ENCODE assay signal across 24 mouse cellular contexts in the genomic region with DNA sequence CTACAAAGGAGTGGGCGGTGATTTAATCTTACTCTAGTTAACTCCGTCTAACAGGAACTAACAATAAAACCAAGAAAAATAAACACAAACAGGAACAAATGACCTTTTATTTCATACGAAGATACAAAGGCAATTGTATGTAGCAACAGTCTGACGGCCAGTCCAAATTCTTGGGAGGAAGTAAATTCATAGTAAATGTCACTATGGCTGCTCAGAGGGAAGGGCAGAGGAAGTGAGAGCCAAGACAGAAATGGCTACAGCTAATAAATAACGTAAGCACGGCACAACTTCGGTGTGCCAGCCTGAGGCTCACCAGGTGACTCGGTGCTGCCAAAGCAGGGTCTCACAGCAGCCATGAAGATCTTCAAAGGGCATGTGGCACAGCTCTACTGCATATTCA. TPM values are rescaled to one million over a fixed set of nuclear protein-coding genes. Genes with fewer than 3 reads are reported as not detected.
DNase-seq lines count a peak whose midpoint lies in the region; ATAC-seq and TF ChIP-seq lines count a peak whose summit lies in the region.
"Had no signal": no experiment of that assay in that cellular context is flagged by ENCODE, and none has a peak within 500 bp of the region (broad histone marks: within the 10 kb centered on the region; RNA-seq: fewer than 3 reads in every experiment).

No protein-coding gene starts in this region.

- 41% methylated on average over 8 of the region's 8 CpGs for WGBS in kidney, embryonic 15.5 days
- WGBS in lung, postnatal 0 days, result 46% methylated on average over 8 of the region's 8 CpGs

- no peak for TF ChIP-seq CTCF in lung, postnatal 0 days (IDR thresholded peaks at IDR 0.05)

- peaks cover 4% of the 10 kb centered on the region for H3K4me1 ChIP-seq in kidney, embryonic 15.5 days
- no peaks in the 10 kb centered on the region for H3K4me1 ChIP-seq in lung, postnatal 0 days (ENCODE audit: insufficient read depth, low read depth, low read length)
- H3K4me1 ChIP-seq: forebrain, embryonic 13.5 days; hindbrain, embryonic 12.5 days had no signal

- no peak overlapping the region for H3K4me2 ChIP-seq in kidney, embryonic 15.5 days
- no peak overlapping the region for H3K4me2 ChIP-seq in lung, postnatal 0 days (replicated peaks; ENCODE audit: low read depth, low read length)
- H3K4me2 ChIP-seq: forebrain, embryonic 13.5 days; heart, embryonic 11.5 days; hindbrain, embryonic 12.5 days had no signal

- no peaks in the 10 kb centered on the region for H3K9me3 ChIP-seq in kidney, embryonic 15.5 days (replicated peaks)
- H3K9me3 ChIP-seq in lung, postnatal 0 days (ENCODE audit: low read length), result no peaks in the 10 kb centered on the region
- H3K9me3 ChIP-seq: forebrain, embryonic 10.5 days; forebrain, embryonic 13.5 days; G1E; hindbrain, embryonic 12.5 days had no signal

- H3K36me3 ChIP-seq in kidney, embryonic 15.5 days, result peaks cover 49% of the 10 kb centered on the region
- H3K36me3 ChIP-seq in lung, postnatal 0 days (ENCODE audit: insufficient read depth, low read length), result peaks cover 36% of the 10 kb centered on the region

- no peak for DNase-seq in kidney, postnatal 14 days
- peak; percentile 46 for DNase-seq in lung, postnatal 0 days (ENCODE audit: low spot score)
- DNase-seq in lung, postnatal 25 days (ENCODE audit: low spot score), result no peak
- no peak for DNase-seq in right cerebral cortex, adult 18-20 months
- DNase-seq: adrenal gland, postnatal 10 days; adrenal gland, postnatal 36 days; B cell, adult 2 months; cerebellum, adult 18-20 months; cerebellum, adult 9-10 months; cerebellum, postnatal 14 days; gastrocnemius, postnatal 10 days; gastrocnemius, postnatal 36 days; heart, adult 11 months had no signal

- no peak for ATAC-seq in kidney, embryonic 15.5 days (replicated peaks; ENCODE audit: low FRiP score)
- no peak for ATAC-seq in lung, postnatal 0 days
- ATAC-seq in megakaryocyte, adult 5-6 weeks (ENCODE audit: poor library complexity, severe bottlenecking), result peak; percentile 26; the same call in 1 of the 2 replicates
- ATAC-seq: forebrain, embryonic 13.5 days; forebrain, embryonic 16.5 days; hindbrain, embryonic 16.5 days; Patski had no signal

- H3K9ac ChIP-seq in kidney, embryonic 15.5 days, result no peak overlapping the region
- H3K9ac ChIP-seq in lung, postnatal 0 days (replicated peaks; ENCODE audit: low read depth), result no peak overlapping the region
- H3K9ac ChIP-seq: forebrain, embryonic 13.5 days; hindbrain, embryonic 12.5 days had no signal

- H3K4me3 ChIP-seq in kidney, embryonic 15.5 days (replicated peaks), result no peak overlapping the region
- H3K4me3 ChIP-seq in lung, postnatal 0 days (ENCODE audit: low read depth, low read length), result no peak overlapping the region
- H3K4me3 ChIP-seq: forebrain, embryonic 10.5 days; forebrain, embryonic 13.5 days; hindbrain, embryonic 12.5 days had no signal

- H3K27me3 ChIP-seq in kidney, embryonic 15.5 days, result no peaks in the 10 kb centered on the region
- H3K27me3 ChIP-seq in lung, postnatal 0 days (replicated peaks; ENCODE audit: insufficient read depth, low read length), result no peaks in the 10 kb centered on the region
- H3K27me3 ChIP-seq: CH12.LX; forebrain, embryonic 13.5 days; hindbrain, embryonic 12.5 days; Patski had no signal

- TF ChIP-seq EP300 in lung, postnatal 0 days (IDR thresholded peaks at IDR 0.05), result no peak

- H3K27ac ChIP-seq in kidney, embryonic 15.5 days, result peak overlapping the region; percentile 50; the same call in 1 of the 2 replicates
- H3K27ac ChIP-seq in lung, postnatal 0 days (ENCODE audit: low read length), result no peak overlapping the region
- H3K27ac ChIP-seq: forebrain, embryonic 10.5 days; forebrain, embryonic 13.5 days; hindbrain, embryonic 12.5 days had no signal

RNA-seq across cellular contexts. Expression of a gene that starts 22.8 kb away (rescaled TPM):
- 20.6 and 21.9 TPM in 2 replicates for polyA plus RNA-seq in kidney, embryonic 15.5 days (2015; fragmentation: Nextera tagmentation; extraction: Ambion mirVana)
- 19.7 and 20.1 TPM in 2 replicates for polyA plus RNA-seq in lung, postnatal 0 days (2015; fragmentation: Nextera tagmentation; extraction: Ambion mirVana)
- total RNA-seq in megakaryocyte, adult 5-6 weeks (2015), result 21.3 and 26.9 TPM in 2 replicates
- 12.5 and 13.0 TPM in 2 replicates for total RNA-seq in megakaryocyte, adult 5-6 weeks (2017)
